Mouse (Mus musculus) heart, embryonic 16.5 days (tissue): Measurements from ENCODE around the gene Tec. TPM values are rescaled to one million over a fixed set of nuclear protein-coding genes. Genes with fewer than 3 reads are reported as not detected.
A peak's percentile ranks its signal among the peaks of the same experiment; 100 is the strongest.

Experiments used
- ATAC-seq: fragments of 200-750 bp; cut with Nextera tagmentation; replicated peaks from 2 replicates; pipeline ENCODE4 v1.8.0; 2017; ENCODE audit warnings: moderate number of reproducible peaks; ENCODE audit not compliant: insufficient read depth, low FRiP score; ENCODE audit errors: extremely low read depth
- H3K27ac ChIP-seq: fragments of 300-500 bp; sonication (generic); 2 replicates; pipeline ENCODE4 v1.5.1; 2014; ENCODE audit warnings: mild to moderate bottlenecking, low read length, control low read depth, moderate library complexity
- H3K27me3 ChIP-seq: fragments of 300-500 bp; sonication (generic); 2 replicates; pipeline ENCODE4 v1.6.1; 2014; ENCODE audit warnings: low read length, mixed read lengths; ENCODE audit not compliant: control insufficient read depth, insufficient read depth
- H3K36me3 ChIP-seq: fragments of 300-500 bp; sonication (generic); 2 replicates; pipeline ENCODE4 v1.6.1; 2014; ENCODE audit not compliant: control insufficient read depth, insufficient read depth
- H3K4me1 ChIP-seq: fragments of 300-500 bp; sonication (generic); 2 replicates; pipeline ENCODE4 v1.6.1; 2014; ENCODE audit warnings: low read length, mixed read lengths; ENCODE audit not compliant: control insufficient read depth, insufficient read depth
- H3K4me2 ChIP-seq: fragments of 300-500 bp; sonication (generic); 2 replicates; pipeline ENCODE4 v1.6.1; 2014; ENCODE audit warnings: low read depth, mild to moderate bottlenecking, control low read depth, low read length
- H3K4me3 ChIP-seq: fragments of 300-500 bp; sonication (generic); 2 replicates; pipeline ENCODE4 v1.5.1; 2014; ENCODE audit warnings: mild to moderate bottlenecking, control low read depth, low read length
- H3K9ac ChIP-seq: fragments of 300-500 bp; sonication (generic); 2 replicates; pipeline ENCODE4 v1.6.1; 2014; ENCODE audit warnings: low read length, control low read depth
- H3K9me3 ChIP-seq: fragments of 300-500 bp; sonication (generic); replicated peaks from 2 replicates; pipeline ENCODE4 v1.6.1; 2016; ENCODE audit warnings: low read length; ENCODE audit not compliant: control insufficient read depth
- WGBS: fragments of 180-500 bp; shearing (Covaris S2); extraction: QIAGEN DNeasy Blood & Tissue Kit; methylation state at CpG from one replicate; pipeline ENCODE4 v1.1.7; 2014; 5-methylcytosine and 5-hydroxymethylcytosine counted together
- polyA plus RNA-seq: library from polyadenylated mRNA; unstranded; fragments of >200 nt; fragmentation: Nextera tagmentation; extraction: Ambion mirVana; gene quantifications from 2 replicates; pipeline ENCODE4 v1.2.1, GENCODE M21; 2015

Tec gene
- polyA plus RNA-seq, 1 experiment from 2014 or later, result 23.0 TPM

GRCm38 (mm10) chr5:72814072-72814471, 54.2 kb downstream of the Tec start:
- Histone ChIP-seq H3K9me3 (peaks cover 4% of the 10 kb centered on the region; the same call in 1 of the 2 replicates), H3K36me3 (peaks cover 2% of the 10 kb centered on the region; the same call in 1 of the 2 replicates), H3K4me2 (no peak overlapping the region), H3K9ac (no peak overlapping the region), H3K27me3 (no peaks in the 10 kb centered on the region), H3K4me3 (no peak overlapping the region), H3K4me1 (peaks cover 7% of the 10 kb centered on the region), H3K27ac (no peak overlapping the region)
- WGBS, result 86% methylated on average over 5 of the region's 5 CpGs
- ATAC-seq, result no peak

GRCm38 (mm10) chr5:72812908-72813307, 55.4 kb downstream of the Tec start:
- H3K4me2 ChIP-seq, result no peak overlapping the region
- 32% methylated on average over 5 of the region's 5 CpGs for WGBS
- no peak overlapping the region for H3K4me3 ChIP-seq
- H3K27me3 ChIP-seq, result no peaks in the 10 kb centered on the region
- H3K27ac ChIP-seq, result no peak overlapping the region
- peaks cover 8% of the 10 kb centered on the region for H3K4me1 ChIP-seq
- H3K36me3 ChIP-seq, result peaks cover 2% of the 10 kb centered on the region; the same call in 1 of the 2 replicates
- H3K9me3 ChIP-seq, result peaks cover 4% of the 10 kb centered on the region; the same call in 1 of the 2 replicates
- no peak overlapping the region for H3K9ac ChIP-seq
- no peak for ATAC-seq

DNA sequence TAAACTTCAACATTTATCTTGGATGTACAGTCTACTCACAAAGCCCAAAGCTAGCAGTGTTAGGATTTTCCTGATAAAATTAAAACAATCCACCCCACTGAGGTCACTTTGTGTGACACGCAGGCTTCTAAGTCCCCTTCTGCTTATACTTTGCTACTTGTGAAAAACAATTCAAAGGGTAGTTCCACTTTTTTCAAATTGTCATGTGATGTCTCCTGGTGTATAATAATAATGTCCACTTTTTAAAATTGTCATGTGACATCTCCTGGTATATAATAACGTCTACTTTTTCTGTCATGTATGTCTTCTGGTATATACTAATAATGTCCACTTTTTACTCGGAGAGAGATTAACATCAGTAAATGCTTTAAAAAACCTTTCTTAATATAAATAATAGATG, 56.0 kb downstream of the Tec start:
- 85% methylated on average over 3 of the region's 3 CpGs for WGBS
- H3K27me3 ChIP-seq, result no peaks in the 10 kb centered on the region
- H3K4me3 ChIP-seq, result no peak overlapping the region
- no peak overlapping the region for H3K27ac ChIP-seq
- H3K4me1 ChIP-seq, result peaks cover 2% of the 10 kb centered on the region; the same call in 1 of the 2 replicates
- H3K4me2 ChIP-seq, result no peak overlapping the region
- no peak overlapping the region for H3K9ac ChIP-seq
- no peak for ATAC-seq
- peaks cover 4% of the 10 kb centered on the region; the same call in 1 of the 2 replicates for H3K9me3 ChIP-seq
- peaks cover 2% of the 10 kb centered on the region; the same call in 1 of the 2 replicates for H3K36me3 ChIP-seq

GRCm38 (mm10) chr5:72811397-72811796, 56.9 kb downstream of the Tec start:
- 0 out of 2 replicates have a peak, but pooled peaks cover 2% of the 10 kb centered on the region for H3K4me1 ChIP-seq
- no peak overlapping the region for H3K9ac ChIP-seq
- H3K27ac ChIP-seq, result no peak overlapping the region
- peaks cover 2% of the 10 kb centered on the region; the same call in 1 of the 2 replicates for H3K36me3 ChIP-seq
- H3K4me3 ChIP-seq, result no peak overlapping the region
- 79% methylated on average over 3 of the region's 3 CpGs for WGBS
- H3K27me3 ChIP-seq, result no peaks in the 10 kb centered on the region
- H3K4me2 ChIP-seq, result no peak overlapping the region
- peaks cover 4% of the 10 kb centered on the region; the same call in 1 of the 2 replicates for H3K9me3 ChIP-seq
- ATAC-seq, result no peak

GRCm38 (mm10) chr5:72810990-72811389, 57.3 kb downstream of the Tec start:
- Histone ChIP-seq H3K36me3 (peaks cover 2% of the 10 kb centered on the region; the same call in 1 of the 2 replicates), H3K4me3 (no peak overlapping the region), H3K9ac (no peak overlapping the region), H3K27me3 (no peaks in the 10 kb centered on the region), H3K4me1 (0 out of 2 replicates have a peak, but pooled peaks cover 2% of the 10 kb centered on the region), H3K27ac (no peak overlapping the region), H3K4me2 (no peak overlapping the region), H3K9me3 (peaks cover 4% of the 10 kb centered on the region; the same call in 1 of the 2 replicates)
- 82% methylated on average over 8 of the region's 8 CpGs for WGBS
- no peak for ATAC-seq

DNA sequence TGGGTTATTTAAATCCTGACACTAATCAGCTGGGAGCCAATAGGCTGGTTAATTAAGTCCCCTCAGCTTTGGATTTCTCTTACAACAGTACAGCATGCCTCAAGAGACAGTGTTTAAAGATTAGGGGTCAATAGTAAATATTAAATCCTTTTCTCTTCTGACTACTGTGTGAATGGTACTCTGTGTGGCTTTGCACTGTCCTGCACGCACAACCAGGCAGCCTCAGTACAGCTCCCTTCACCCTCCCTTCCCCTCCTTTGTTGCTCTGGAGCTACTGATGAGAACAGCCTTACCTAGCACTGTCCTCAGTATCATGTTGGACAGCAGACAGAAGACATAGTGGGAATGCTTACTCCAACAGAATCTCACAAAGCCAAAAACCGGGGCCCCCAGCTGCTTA, 58.8 kb downstream of the Tec start:
- H3K4me1 ChIP-seq, result 0 out of 2 replicates have a peak, but pooled peaks cover 2% of the 10 kb centered on the region
- no peak for ATAC-seq
- WGBS, result 83% methylated on average over 2 of the region's 2 CpGs

GRCm38 (mm10) chr5:72808456-72809111, 59.7 kb downstream of the Tec start:
- H3K9ac ChIP-seq, result no peak overlapping the region
- no peak for ATAC-seq
- no peaks in the 10 kb centered on the region for H3K27me3 ChIP-seq
- no peak overlapping the region for H3K4me3 ChIP-seq
- no peak overlapping the region for H3K4me2 ChIP-seq
- 66% methylated on average over 14 of the region's 14 CpGs for WGBS
- peaks cover 7% of the 10 kb centered on the region for H3K4me1 ChIP-seq
- H3K9me3 ChIP-seq, result peaks cover 4% of the 10 kb centered on the region; the same call in 1 of the 2 replicates
- H3K27ac ChIP-seq, result no peak overlapping the region
- peaks cover 2% of the 10 kb centered on the region; the same call in 1 of the 2 replicates for H3K36me3 ChIP-seq

More for the DNA sequence above, 58.8 kb downstream of the Tec start:
- Histone ChIP-seq H3K9ac (no peak overlapping the region), H3K4me3 (no peak overlapping the region), H3K9me3 (peaks cover 4% of the 10 kb centered on the region; the same call in 1 of the 2 replicates), H3K36me3 (peaks cover 2% of the 10 kb centered on the region; the same call in 1 of the 2 replicates), H3K27me3 (no peaks in the 10 kb centered on the region), H3K27ac (no peak overlapping the region), H3K4me2 (no peak overlapping the region)

GRCm38 (mm10) chr5:72802851-72803250, 65.4 kb downstream of the Tec start:
- no peak overlapping the region for H3K4me2 ChIP-seq
- WGBS, result 28% methylated on average over 5 of the region's 5 CpGs

DNA sequence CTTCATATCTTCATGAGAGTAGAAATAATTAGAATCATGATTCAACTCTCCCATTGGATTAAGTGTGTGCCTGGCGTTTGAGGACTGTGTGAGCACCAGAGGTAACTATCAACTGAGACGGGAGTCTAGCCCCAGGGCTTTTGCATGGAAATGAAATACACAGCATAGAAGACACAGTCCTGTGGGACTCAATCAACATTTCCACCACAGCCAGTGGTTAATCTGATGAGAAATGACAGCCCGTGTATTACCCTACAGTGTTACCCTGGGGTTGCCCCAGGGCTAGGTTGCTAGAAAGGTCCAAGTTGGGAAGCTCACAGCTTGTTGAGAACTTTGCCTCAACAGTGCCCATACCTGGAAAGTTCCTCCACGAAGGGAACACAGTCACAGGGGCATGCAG, 69.7 kb downstream of the Tec start:
- no peak for ATAC-seq
- Histone ChIP-seq H3K4me3 (no peak overlapping the region), H3K9me3 (no peaks in the 10 kb centered on the region), H3K36me3 (no peaks in the 10 kb centered on the region), H3K4me1 (peaks cover 20% of the 10 kb centered on the region), H3K27ac (no peak overlapping the region), H3K27me3 (no peaks in the 10 kb centered on the region), H3K4me2 (no peak overlapping the region), H3K9ac (no peak overlapping the region)
- 75% methylated on average over 4 of the region's 4 CpGs for WGBS

More at GRCm38 (mm10) chr5:72802851-72803250, 65.4 kb downstream of the Tec start:
- Histone ChIP-seq H3K4me3 (no peak overlapping the region), H3K4me1 (peaks cover 21% of the 10 kb centered on the region), H3K9me3 (no peaks in the 10 kb centered on the region), H3K27me3 (no peaks in the 10 kb centered on the region), H3K36me3 (no peaks in the 10 kb centered on the region), H3K9ac (no peak overlapping the region), H3K27ac (peak overlapping the region; percentile 84)
- ATAC-seq, result peak; percentile 72
